ENCODE assay signal across 21 mouse cellular contexts in the genomic region with DNA sequence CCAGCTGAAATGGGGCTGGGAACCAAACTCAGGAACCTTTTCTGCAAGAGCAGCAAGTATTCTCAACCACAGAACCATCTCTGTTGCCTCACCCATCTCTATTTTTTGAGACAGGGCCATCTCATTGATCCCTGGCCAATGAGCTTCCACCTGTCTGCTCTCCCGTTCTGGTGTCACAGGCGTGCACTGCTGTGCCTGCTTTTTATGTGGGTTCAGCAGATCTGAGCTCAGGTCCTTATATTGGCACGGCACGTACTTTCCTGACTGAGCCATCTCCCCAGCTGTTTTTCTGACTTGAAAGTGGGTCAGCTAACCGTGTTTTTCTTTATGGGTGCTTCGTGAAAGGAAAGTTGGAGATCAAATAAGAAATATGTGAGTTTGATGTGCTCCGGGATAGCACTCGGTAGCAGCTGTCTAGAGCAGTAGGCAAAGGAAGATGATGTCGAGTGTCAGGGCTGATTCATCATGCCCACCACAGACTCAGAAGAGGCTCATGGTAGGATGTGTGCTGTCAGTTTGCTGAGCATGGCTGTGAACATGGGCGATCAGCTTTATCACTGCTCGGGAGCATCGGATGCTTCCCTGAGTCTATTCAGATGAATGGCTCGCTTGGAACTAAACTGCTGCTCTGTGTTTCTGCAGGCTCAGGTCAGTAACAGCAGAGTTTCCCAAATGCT.
DNase-seq lines count a peak whose midpoint lies in the region; ATAC-seq lines count a peak whose summit lies in the region.
"Had no signal": no experiment of that assay in that cellular context is flagged by ENCODE, and none has a peak within 500 bp of the region (broad histone marks: within the 10 kb centered on the region; RNA-seq: fewer than 3 reads in every experiment).

No protein-coding gene starts in this region.

- H3K9me3 ChIP-seq in heart, embryonic 16.5 days (replicated peaks; ENCODE audit: control insufficient read depth, low read length), result no peaks in the 10 kb centered on the region
- H3K9me3 ChIP-seq in heart, embryonic 10.5 days, result no peaks in the 10 kb centered on the region
- H3K9me3 ChIP-seq: forebrain, embryonic 12.5 days; heart, embryonic 12.5 days; liver, embryonic 15.5 days; neural tube, embryonic 13.5 days had no signal

- no peaks in the 10 kb centered on the region for H3K27me3 ChIP-seq in heart, embryonic 16.5 days (ENCODE audit: control insufficient read depth, insufficient read depth, low read length)
- H3K27me3 ChIP-seq in heart, embryonic 10.5 days (ENCODE audit: insufficient read depth, poor library complexity, severe bottlenecking), result no peaks in the 10 kb centered on the region
- H3K27me3 ChIP-seq: heart, embryonic 12.5 days; liver, embryonic 15.5 days; neural tube, embryonic 13.5 days had no signal

- 86% methylated on average over 13 of the region's 13 CpGs for WGBS in heart, embryonic 16.5 days
- WGBS in heart, embryonic 10.5 days, result 88% methylated on average over 13 of the region's 13 CpGs

- no peak overlapping the region for H3K4me3 ChIP-seq in heart, embryonic 16.5 days (ENCODE audit: low read length)
- H3K4me3 ChIP-seq in heart, embryonic 10.5 days, result no peak overlapping the region
- H3K4me3 ChIP-seq: forebrain, embryonic 12.5 days; heart, embryonic 12.5 days; liver, embryonic 15.5 days; neural tube, embryonic 13.5 days had no signal

- no peak overlapping the region for H3K27ac ChIP-seq in heart, embryonic 16.5 days (ENCODE audit: low read length)
- no peak overlapping the region for H3K27ac ChIP-seq in heart, embryonic 10.5 days
- H3K27ac ChIP-seq: forebrain, embryonic 12.5 days; liver, embryonic 15.5 days; neural tube, embryonic 13.5 days had no signal

- 0 out of 2 replicates have a peak, but pooled peaks cover 7% of the 10 kb centered on the region for H3K4me1 ChIP-seq in heart, embryonic 16.5 days (ENCODE audit: control insufficient read depth, insufficient read depth, low read length)
- peaks cover 15% of the 10 kb centered on the region for H3K4me1 ChIP-seq in heart, embryonic 10.5 days
- H3K4me1 ChIP-seq: liver, embryonic 15.5 days had no signal

- H3K36me3 ChIP-seq in heart, embryonic 16.5 days (ENCODE audit: control insufficient read depth, insufficient read depth), result no peaks in the 10 kb centered on the region
- no peaks in the 10 kb centered on the region; the same call in 1 of the 2 replicates for H3K36me3 ChIP-seq in heart, embryonic 10.5 days
- H3K36me3 ChIP-seq: forebrain, embryonic 12.5 days; G1E; liver, embryonic 15.5 days; neural tube, embryonic 13.5 days had no signal

- ATAC-seq in heart, embryonic 16.5 days (replicated peaks; ENCODE audit: extremely low read depth, insufficient read depth, low FRiP score), result peak; percentile 37
- ATAC-seq: intestine, embryonic 16.5 days had no signal

- DNase-seq in heart, embryonic 10.5 days (ENCODE audit: low spot score), result no peak
- peak; percentile 77 for DNase-seq in CD4-positive helper T cell, adult 2 months (ENCODE audit: low read depth, low spot score)
- DNase-seq in brain, adult 2 months (ENCODE audit: low read depth, low spot score), result peak; percentile 82
- DNase-seq in thymus, postnatal 0 days (ENCODE audit: low spot score), result peak; percentile 92
- DNase-seq in kidney, postnatal 4 days, result no peak
- no peak for DNase-seq in urinary bladder, postnatal 25 days (ENCODE audit: low spot score)
- DNase-seq: adrenal gland, postnatal 14 days; B cell, adult 2 months; cerebellum, adult 9-11 months; embryo, embryonic 11 days; gastrocnemius, postnatal 10 days; heart, postnatal 4 days; kidney, postnatal 14 days; lung, postnatal 10 days had no signal

- H3K9ac ChIP-seq in heart, embryonic 16.5 days (ENCODE audit: low read length), result no peak overlapping the region
- H3K9ac ChIP-seq: forebrain, embryonic 12.5 days; heart, embryonic 12.5 days; liver, embryonic 15.5 days; neural tube, embryonic 13.5 days had no signal

- H3K4me2 ChIP-seq in heart, embryonic 16.5 days (ENCODE audit: low read depth, low read length), result no peak overlapping the region
- H3K4me2 ChIP-seq: forebrain, embryonic 12.5 days; heart, embryonic 12.5 days; liver, embryonic 15.5 days; neural tube, embryonic 13.5 days had no signal

Comparison
In these comparisons a context has a peak if more than half of its experiments do, and no peak if none do; other contexts are left out.
1. DNase-seq: peak in CD4-positive helper T cell, adult 2 months (single experiment), brain, adult 2 months (single experiment) and thymus, postnatal 0 days (single experiment); none in heart, embryonic 10.5 days (single experiment), kidney, postnatal 4 days (0 of 2) and urinary bladder, postnatal 25 days (single experiment).